Mouse (Mus musculus): Measurements from ENCODE around the gene Gm13277.
"Not testable (repeated sequence)": the region's sequence is repeated elsewhere in the genome, so short reads cannot be mapped to it uniquely, and the experiment has no call there.

The Gm13277 gene

GRCm38 (mm10) chr4:88791250-88791649 is 2.8 kb downstream of the Gm13277 start, which contains the start of gene Gm13278:
Gene Gm13278 (plus strand): TSS chr4:88791550.
- DNase-seq = not testable (repeated sequence)

- DNase-seq = peak; percentile 6
Measured at GRCm38 (mm10) chr4:88793936-88794675, 5.7 kb downstream of the Gm13277 start, which contains the start of gene Gm13275. Gene Gm13275 (plus strand): TSS chr4:88794487.

- not testable (repeated sequence) for DNase-seq
Measured at GRCm38 (mm10) chr4:88797097-88797496, 8.7 kb downstream of the Gm13277 start, which contains the start of gene Gm13279. Gene Gm13279 (plus strand): TSS chr4:88797397.

DNA sequence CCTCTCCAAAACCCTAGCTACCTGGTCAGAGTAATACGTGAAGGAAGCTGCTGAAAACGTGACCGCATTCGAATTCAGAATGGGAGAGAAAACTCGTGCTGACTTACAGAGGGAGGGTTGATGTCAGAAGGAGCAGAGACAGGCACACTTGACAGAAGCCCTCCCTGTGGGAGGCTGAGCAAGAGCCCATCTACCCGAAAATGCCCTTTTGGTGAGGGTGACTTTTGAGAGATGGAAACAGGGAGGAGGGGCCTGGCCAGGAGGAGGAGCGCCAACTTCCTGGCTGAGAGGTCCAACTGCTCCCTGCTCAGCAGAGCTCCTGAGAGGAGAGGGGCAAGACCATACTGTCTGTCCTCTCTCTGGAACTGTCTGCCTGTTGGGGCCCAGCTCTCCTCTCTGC is 10.9 kb downstream of the Gm13277 start, which contains the start of gene Gm13285:
Gene Gm13285, plus strand, starts transcription at position 301 of the 400 bp plus-strand sequence.
- DNase-seq = not testable (repeated sequence)

GRCm38 (mm10) chr4:88802954-88803353 is 14.5 kb downstream of the Gm13277 start, which contains the start of gene Gm13287:
Gene Gm13287 (plus strand): TSS chr4:88803254.
- DNase-seq = not testable (repeated sequence)

- DNase-seq = not testable (repeated sequence)
Measured at GRCm38 (mm10) chr4:88805231-88805630, 16.8 kb downstream of the Gm13277 start, which contains the start of gene Gm13288. Gene Gm13288 (plus strand): TSS chr4:88805531.

GRCm38 (mm10) chr4:88805761-88806160 is 17.3 kb downstream of the Gm13277 start:
- DNase-seq = not testable (repeated sequence)

- no peak for DNase-seq
Measured at GRCm38 (mm10) chr4:88815928-88816327, 27.5 kb downstream of the Gm13277 start, which contains the start of gene Ifna7. Gene Ifna7 (plus strand): TSS chr4:88816228.

GRCm38 (mm10) chr4:88819659-88820058 is 31.2 kb downstream of the Gm13277 start, which contains the start of gene Ifna11:
Gene Ifna11 (plus strand): TSS chr4:88819959.
- DNase-seq = no peak

GRCm38 (mm10) chr4:88822995-88823394 is 34.6 kb downstream of the Gm13277 start:
- DNase-seq = no peak

DNA sequence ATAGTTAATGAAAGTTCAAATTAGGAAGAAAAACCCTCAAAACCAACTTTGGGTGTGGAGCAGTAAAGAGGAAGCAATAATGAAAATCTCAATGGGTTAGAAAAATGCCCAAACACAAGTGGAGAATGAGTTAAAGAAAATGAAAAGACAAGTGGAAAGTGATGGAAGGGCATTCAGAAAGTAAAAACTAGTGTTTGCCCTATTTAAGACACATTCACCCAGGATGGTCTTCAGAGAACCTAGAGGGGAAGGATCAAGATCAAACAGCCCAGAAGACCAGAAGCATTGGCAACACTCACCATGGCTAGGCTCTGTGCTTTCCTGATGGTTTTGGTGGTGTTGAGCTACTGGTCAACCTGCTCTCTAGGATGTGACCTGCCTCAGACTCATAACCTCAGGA is 38.7 kb downstream of the Gm13277 start, which contains the start of gene Ifna6:
Gene Ifna6, plus strand, starts transcription at position 301 of the 400 bp plus-strand sequence.
- not testable (repeated sequence) for DNase-seq

- DNase-seq = peak; percentile 28
Measured at GRCm38 (mm10) chr4:88830523-88830922, 42.1 kb downstream of the Gm13277 start.

GRCm38 (mm10) chr4:88835225-88835624 is 46.8 kb downstream of the Gm13277 start, which contains the start of gene Ifna5:
Gene Ifna5 (plus strand): TSS chr4:88835525.
- not testable (repeated sequence) for DNase-seq

All from right cerebral cortex, postnatal 14 days (tissue).